In genomic region chr2:69043431-69044118, GRCm38 (mm10) we compare ENCODE assay signal across 9 mouse cellular contexts.
DNase-seq lines count a peak whose midpoint lies in the region; ATAC-seq and TF ChIP-seq lines count a peak whose summit lies in the region.
"Had no signal": no experiment of that assay in that cellular context is flagged by ENCODE, and none has a peak within 500 bp of the region (broad histone marks: within the 10 kb centered on the region; RNA-seq: fewer than 3 reads in every experiment).

No protein-coding gene starts in this region.

- no peak overlapping the region for H3K9ac ChIP-seq in hindbrain, embryonic 11.5 days (ENCODE audit: low read depth, low read length)
- H3K9ac ChIP-seq: embryonic facial prominence, embryonic 13.5 days had no signal

- intact Hi-C loops in left cerebral cortex, postnatal 14 days (cut with DNase I), result no loop called here
- intact Hi-C loops in left cerebral cortex, postnatal 36 days (cut with DNase I), result no loop called here
- intact Hi-C loops in left cerebral cortex, postnatal 4 days (cut with DNase I), result no loop called here

- H3K36me3 ChIP-seq in hindbrain, embryonic 11.5 days (ENCODE audit: control insufficient read depth, insufficient read depth, low read length), result no peaks in the 10 kb centered on the region
- no peaks in the 10 kb centered on the region for H3K36me3 ChIP-seq in thymus, adult 2 months (ENCODE audit: control insufficient read depth, insufficient read depth, low read length)
- H3K36me3 ChIP-seq: embryonic facial prominence, embryonic 13.5 days had no signal

- peak overlapping the region; percentile 61 for H3K27ac ChIP-seq in hindbrain, embryonic 11.5 days (ENCODE audit: low read depth, low read length)
- H3K27ac ChIP-seq in thymus, adult 2 months (ENCODE audit: control insufficient read depth, insufficient read depth, low read length), result no peak overlapping the region
- H3K27ac ChIP-seq: embryonic facial prominence, embryonic 13.5 days had no signal

- no peak for TF ChIP-seq CTCF in thymus, adult 2 months (IDR thresholded peaks at IDR 0.05; ENCODE audit: borderline replicate concordance, control insufficient read depth, extremely low read depth, insufficient read depth, low read length, poor library complexity)

- WGBS in hindbrain, embryonic 11.5 days, result 86% methylated on average over 4 of the region's 4 CpGs
- WGBS in thymus, adult 2 months, result 87% methylated on average over 4 of the region's 4 CpGs

- ATAC-seq in hindbrain, embryonic 11.5 days (ENCODE audit: low FRiP score), result peak; percentile 55

- no peak overlapping the region for H3K4me2 ChIP-seq in hindbrain, embryonic 11.5 days (replicated peaks; ENCODE audit: low read depth, low read length)
- H3K4me2 ChIP-seq: embryonic facial prominence, embryonic 13.5 days had no signal

- DNase-seq in left cerebral cortex, postnatal 14 days (ENCODE audit: low spot score in 2 of 2), result peak; percentile 47 to 59
- no peak for DNase-seq in left cerebral cortex, postnatal 36 days (ENCODE audit: low spot score in 2 of 2)
- DNase-seq in adrenal gland, adult 2 months, result peak; percentile 24
- peak; percentile 47 for DNase-seq in embryo, embryonic 11.5 days (ENCODE audit: low read depth, low spot score)
- DNase-seq in hindbrain, embryonic 11.5 days (ENCODE audit: low spot score), result peak; percentile 68
- peak; percentile 42 for DNase-seq in left cerebral cortex, postnatal 4 days
- peak; percentile 71 for DNase-seq in mesoderm, embryonic 11.5 days (ENCODE audit: low read depth, low spot score)
- peak; percentile 70 for DNase-seq in thymus, adult 2 months

- no peaks in the 10 kb centered on the region for H3K9me3 ChIP-seq in hindbrain, embryonic 11.5 days (ENCODE audit: control insufficient read depth, low read length)
- H3K9me3 ChIP-seq: embryonic facial prominence, embryonic 13.5 days had no signal

- H3K27me3 ChIP-seq in hindbrain, embryonic 11.5 days (ENCODE audit: control insufficient read depth, insufficient read depth, low read length), result no peaks in the 10 kb centered on the region
- no peaks in the 10 kb centered on the region for H3K27me3 ChIP-seq in thymus, adult 2 months (ENCODE audit: control insufficient read depth, insufficient read depth, low read length)
- H3K27me3 ChIP-seq: embryonic facial prominence, embryonic 13.5 days had no signal

- no peak for TF ChIP-seq POLR2A in thymus, adult 2 months (IDR thresholded peaks at IDR 0.05; ENCODE audit: control insufficient read depth, extremely low read depth, insufficient read depth, low read length, poor library complexity)

- no peak overlapping the region for H3K4me3 ChIP-seq in hindbrain, embryonic 11.5 days (ENCODE audit: low read depth, low read length)
- H3K4me3 ChIP-seq in thymus, adult 2 months (ENCODE audit: control insufficient read depth, insufficient read depth, low read length), result no peak overlapping the region
- H3K4me3 ChIP-seq: embryonic facial prominence, embryonic 13.5 days had no signal

- H3K4me1 ChIP-seq in hindbrain, embryonic 11.5 days (replicated peaks; ENCODE audit: control insufficient read depth, insufficient read depth, low read length), result no peaks in the 10 kb centered on the region
- H3K4me1 ChIP-seq in thymus, adult 2 months (replicated peaks; ENCODE audit: control insufficient read depth, insufficient read depth, low read length), result peaks cover 2% of the 10 kb centered on the region

Comparison
In these comparisons a context has a peak if more than half of its experiments do, and no peak if none do; other contexts are left out.
1. DNase-seq: peak in left cerebral cortex, postnatal 14 days (2 of 2), adrenal gland, adult 2 months (single experiment), embryo, embryonic 11.5 days (single experiment), hindbrain, embryonic 11.5 days (single experiment), left cerebral cortex, postnatal 4 days (single experiment), mesoderm, embryonic 11.5 days (single experiment) and thymus, adult 2 months (single experiment); none in left cerebral cortex, postnatal 36 days (0 of 2).